28 mouse cellular contexts compared by ENCODE assay signal in genomic region chr11:49832962-49833361, GRCm38 (mm10). TPM values are rescaled to one million over a fixed set of nuclear protein-coding genes. Genes with fewer than 3 reads are reported as not detected.
"Had no signal": no experiment of that assay in that cellular context is flagged by ENCODE, and none has a peak within 500 bp of the region (broad histone marks: within the 10 kb centered on the region; RNA-seq: fewer than 3 reads in every experiment).

No protein-coding gene starts in this region.

- DNase-seq: cerebellum, adult 2 months; cerebellum, adult 8-10 months; cerebellum, adult 9-10 months; cerebellum, adult 9-11 months; cerebellum, postnatal 10 days; cerebellum, postnatal 14 days; cerebellum, postnatal 25 days; cerebellum, postnatal 36 days; embryo, embryonic 11 days; forebrain, postnatal 0 days; gastrocnemius, adult 2 months; gastrocnemius, postnatal 10 days; gastrocnemius, postnatal 14 days; gastrocnemius, postnatal 25 days; gastrocnemius, postnatal 36 days; heart, adult 18-20 months; heart, adult 2 months had no signal

- H3K9me3 ChIP-seq: embryonic facial prominence, embryonic 10.5 days; embryonic facial prominence, embryonic 12.5 days; embryonic facial prominence, embryonic 13.5 days; embryonic facial prominence, embryonic 15.5 days; forebrain, embryonic 10.5 days; forebrain, embryonic 12.5 days; forebrain, embryonic 13.5 days; forebrain, embryonic 15.5 days had no signal

- H3K9ac ChIP-seq: embryonic facial prominence, embryonic 12.5 days; embryonic facial prominence, embryonic 13.5 days; embryonic facial prominence, embryonic 15.5 days; forebrain, embryonic 12.5 days; forebrain, embryonic 13.5 days; forebrain, embryonic 15.5 days; forebrain, postnatal 0 days had no signal

- H3K4me2 ChIP-seq: embryonic facial prominence, embryonic 12.5 days; embryonic facial prominence, embryonic 13.5 days; embryonic facial prominence, embryonic 15.5 days; forebrain, embryonic 12.5 days; forebrain, embryonic 13.5 days; forebrain, embryonic 15.5 days had no signal

- H3K27ac ChIP-seq: embryonic facial prominence, embryonic 10.5 days; embryonic facial prominence, embryonic 12.5 days; embryonic facial prominence, embryonic 13.5 days; embryonic facial prominence, embryonic 15.5 days; forebrain, embryonic 10.5 days; forebrain, embryonic 12.5 days; forebrain, embryonic 13.5 days; forebrain, embryonic 15.5 days; gastrocnemius, adult 2 months; heart, adult 2 months had no signal

- H3K4me3 ChIP-seq: embryonic facial prominence, embryonic 10.5 days; embryonic facial prominence, embryonic 12.5 days; embryonic facial prominence, embryonic 13.5 days; embryonic facial prominence, embryonic 15.5 days; erythroblast, embryonic 14.5 days; forebrain, embryonic 10.5 days; forebrain, embryonic 12.5 days; forebrain, embryonic 13.5 days; forebrain, embryonic 15.5 days; gastrocnemius, adult 2 months; heart, adult 2 months had no signal

- H3K27me3 ChIP-seq: embryonic facial prominence, embryonic 12.5 days; embryonic facial prominence, embryonic 13.5 days; embryonic facial prominence, embryonic 15.5 days; forebrain, embryonic 12.5 days; forebrain, embryonic 13.5 days; forebrain, embryonic 15.5 days had no signal

- H3K4me1 ChIP-seq: embryonic facial prominence, embryonic 12.5 days; embryonic facial prominence, embryonic 13.5 days; embryonic facial prominence, embryonic 15.5 days; forebrain, embryonic 15.5 days had no signal

- ATAC-seq: forebrain, embryonic 13.5 days; forebrain, embryonic 14.5 days; forebrain, embryonic 15.5 days; forebrain, embryonic 16.5 days; forebrain, postnatal 0 days had no signal

RNA-seq across cellular contexts. Expression of gene Gfpt2, which starts 39.0 kb away (rescaled TPM):
- polyA plus RNA-seq: erythroblast, embryonic 14.5 days had no signal
